Mouse (Mus musculus) CD8-positive naive resting alpha-beta T cell, adult 2 months (primary cell): ENCODE results near the gene Nsrp1.
A peak's percentile ranks its signal among the peaks of the same experiment; 100 is the strongest.

ENCODE experiments used
- DNase-seq, 2 experiments: peaks; one replicate each; pipeline ENCODE4 v3.0.0; 2022; ENCODE audit warnings: low read depth in 2 of 2, low spot score in 2 of 2

Gene Nsrp1

DNA sequence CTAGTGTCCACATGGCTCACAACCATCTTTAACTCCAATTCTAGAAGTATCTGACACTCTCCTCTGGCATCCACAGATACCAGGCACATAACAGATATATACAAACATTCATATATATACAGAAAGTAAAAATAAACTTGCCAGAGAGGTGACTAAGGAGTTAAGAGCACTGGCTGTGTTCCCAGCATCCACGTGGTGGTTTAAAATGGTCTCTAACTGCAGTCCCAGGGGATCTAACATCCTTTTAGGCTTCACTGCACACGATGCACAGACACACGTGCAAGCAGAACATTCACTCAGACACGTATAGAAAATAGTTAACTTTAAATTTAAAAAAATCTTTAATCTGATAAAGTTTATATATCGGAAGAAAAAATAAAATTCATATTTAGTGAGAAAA is 16.3 kb downstream of the Nsrp1 start:
- no peak for DNase-seq

DNA sequence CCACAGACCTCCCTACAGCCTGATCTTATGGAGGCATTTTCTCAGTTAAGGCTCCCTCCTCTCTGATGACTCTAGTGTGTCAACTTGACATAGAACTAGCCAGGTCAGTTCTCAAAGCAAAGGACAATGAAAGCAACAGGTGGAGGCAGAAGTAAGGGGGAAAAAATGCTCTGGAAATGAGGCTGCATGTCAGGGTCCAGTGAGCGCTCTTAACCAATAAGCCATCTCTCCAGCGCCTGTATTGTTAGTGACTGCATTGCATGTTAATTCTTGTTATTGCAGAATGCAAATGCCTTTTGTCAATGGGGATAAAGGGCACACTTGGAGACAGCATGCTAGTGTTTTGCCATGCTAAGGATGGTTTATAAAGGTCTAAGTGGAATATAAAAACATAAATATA is 35.4 kb downstream of the Nsrp1 start:
- no peak for DNase-seq

- no peak for DNase-seq
Observed at GRCm38 (mm10) chr11:77041891-77042290, 36.3 kb downstream of the Nsrp1 start.

- no peak for DNase-seq
Observed at GRCm38 (mm10) chr11:77031151-77031934, 46.9 kb downstream of the Nsrp1 start.

DNA sequence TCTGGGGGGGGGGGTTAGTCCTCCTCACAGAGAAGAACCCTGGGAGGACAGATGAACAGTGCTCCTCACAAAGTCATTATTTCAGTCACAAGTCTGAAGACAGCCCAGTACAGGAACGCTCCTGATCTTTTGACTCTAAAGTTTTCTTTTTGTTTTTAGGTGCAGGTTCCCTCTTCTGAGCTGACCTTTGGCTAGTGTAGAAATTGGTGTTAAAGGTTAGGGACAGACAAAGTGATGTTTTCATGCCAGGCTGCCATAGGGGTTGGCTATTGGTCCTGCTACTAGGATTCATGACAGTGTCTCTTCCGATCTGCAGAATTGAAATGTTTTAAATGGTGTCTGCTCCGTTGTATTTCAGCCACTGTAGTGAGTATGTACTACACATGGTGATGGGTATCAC is 50.1 kb downstream of the Nsrp1 start:
- DNase-seq = no peak

DNA sequence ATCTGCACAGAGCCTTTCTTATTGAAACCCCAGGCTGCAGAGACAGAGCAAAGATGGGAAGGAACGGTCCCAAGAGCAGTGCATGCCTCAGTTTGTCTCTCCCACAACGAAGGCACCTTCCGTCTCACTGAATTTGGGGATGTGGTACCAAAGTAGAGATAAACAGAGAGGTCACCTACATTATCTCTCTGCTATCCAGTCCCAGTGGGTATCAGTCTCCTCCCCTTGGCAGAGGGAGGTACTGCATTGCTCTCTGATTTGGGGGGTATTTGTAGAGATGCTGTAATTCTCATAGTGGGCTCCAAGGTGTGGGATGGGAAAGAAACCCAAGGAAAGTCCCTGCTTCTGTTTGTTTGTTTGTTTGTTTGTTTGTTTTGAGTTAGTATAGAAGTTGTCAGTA is 51.7 kb downstream of the Nsrp1 start:
- no peak for DNase-seq

DNA sequence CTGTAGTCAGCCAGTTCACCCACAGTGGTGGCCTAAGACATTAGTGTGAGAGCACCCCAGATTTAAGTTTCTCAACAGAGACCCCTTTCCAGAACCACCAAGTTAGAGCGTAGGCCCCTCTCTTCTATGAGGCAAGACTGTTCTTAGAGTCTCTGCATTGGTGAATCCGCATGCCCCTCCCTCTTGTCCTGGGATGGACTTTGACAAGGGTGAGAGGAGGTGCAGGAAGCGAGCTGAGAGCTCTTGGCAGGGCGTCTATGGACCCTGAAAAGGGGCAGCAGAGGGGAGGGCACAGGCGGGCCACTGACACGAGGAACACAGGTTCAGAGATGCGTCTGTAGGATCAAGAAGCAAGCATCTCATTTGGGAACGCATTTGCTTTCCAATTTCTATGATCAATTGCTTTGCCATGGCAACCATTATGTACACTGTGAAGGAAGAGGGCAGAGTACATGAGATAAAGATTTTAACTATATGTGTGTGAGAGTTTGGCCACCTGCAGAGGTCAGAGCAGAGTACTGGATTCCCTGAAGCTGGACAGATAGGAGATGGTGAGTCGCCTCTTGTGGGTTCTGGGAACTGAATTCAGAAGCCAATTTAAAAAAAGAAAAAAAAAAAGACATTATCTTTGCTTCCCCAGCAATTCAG is 56.4 kb downstream of the Nsrp1 start:
- no peak for DNase-seq

GRCm38 (mm10) chr11:77019539-77019938 is 58.7 kb downstream of the Nsrp1 start:
- DNase-seq = no peak

DNA sequence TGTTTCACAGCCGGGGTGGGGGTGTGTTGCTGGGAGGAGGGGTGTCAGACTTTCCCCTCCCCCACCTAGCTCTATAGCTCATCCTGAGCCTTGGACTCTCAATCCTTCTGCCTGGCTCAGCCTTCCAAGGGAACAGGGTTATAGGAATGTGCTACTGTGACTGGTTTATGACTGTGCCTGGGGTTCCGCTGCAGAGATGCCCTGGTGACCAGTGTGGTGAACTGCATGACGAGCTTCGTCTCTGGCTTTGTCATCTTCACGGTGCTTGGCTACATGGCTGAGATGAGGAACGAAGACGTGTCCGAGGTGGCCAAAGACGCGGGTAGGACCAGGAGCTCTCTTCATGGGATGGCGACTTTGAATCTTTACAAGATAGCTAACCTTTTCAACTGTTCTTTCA is 60.2 kb downstream of the Nsrp1 start:
- DNase-seq = no peak

DNA sequence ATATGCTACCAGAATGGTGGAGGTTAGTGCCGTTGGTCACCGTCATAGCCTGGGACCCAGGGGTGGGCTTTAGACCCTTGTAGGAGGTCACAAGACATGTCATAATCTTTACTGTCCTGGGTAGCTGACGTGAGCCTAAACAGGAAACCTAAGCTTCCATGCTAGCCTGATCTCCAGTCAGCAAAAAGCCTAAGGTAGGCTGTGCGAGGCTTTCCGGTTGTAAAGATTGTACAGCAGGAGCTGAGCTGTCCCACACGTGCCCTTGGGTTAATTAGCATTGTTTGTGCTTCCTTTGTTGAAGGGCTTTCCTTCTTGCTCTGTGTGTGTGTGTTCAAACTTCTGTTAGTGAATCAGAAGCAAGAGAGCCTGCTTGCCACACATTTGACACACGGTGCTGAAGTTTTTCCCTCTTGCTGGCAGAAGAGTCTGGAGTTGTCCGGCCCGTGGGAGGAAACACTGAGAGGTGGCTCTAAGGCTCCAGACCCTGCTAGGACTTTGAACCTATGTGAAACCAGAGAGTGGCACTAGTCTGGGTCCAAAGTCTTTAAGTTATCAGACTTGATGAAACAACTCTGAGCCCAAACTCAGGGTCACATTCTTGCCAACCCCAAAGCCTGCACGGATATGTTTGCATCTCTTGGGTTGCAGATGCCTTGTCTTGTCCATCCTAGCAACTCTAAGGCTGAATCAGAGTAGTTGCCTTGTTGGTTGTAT is 67.3 kb downstream of the Nsrp1 start:
- no peak for DNase-seq

DNA sequence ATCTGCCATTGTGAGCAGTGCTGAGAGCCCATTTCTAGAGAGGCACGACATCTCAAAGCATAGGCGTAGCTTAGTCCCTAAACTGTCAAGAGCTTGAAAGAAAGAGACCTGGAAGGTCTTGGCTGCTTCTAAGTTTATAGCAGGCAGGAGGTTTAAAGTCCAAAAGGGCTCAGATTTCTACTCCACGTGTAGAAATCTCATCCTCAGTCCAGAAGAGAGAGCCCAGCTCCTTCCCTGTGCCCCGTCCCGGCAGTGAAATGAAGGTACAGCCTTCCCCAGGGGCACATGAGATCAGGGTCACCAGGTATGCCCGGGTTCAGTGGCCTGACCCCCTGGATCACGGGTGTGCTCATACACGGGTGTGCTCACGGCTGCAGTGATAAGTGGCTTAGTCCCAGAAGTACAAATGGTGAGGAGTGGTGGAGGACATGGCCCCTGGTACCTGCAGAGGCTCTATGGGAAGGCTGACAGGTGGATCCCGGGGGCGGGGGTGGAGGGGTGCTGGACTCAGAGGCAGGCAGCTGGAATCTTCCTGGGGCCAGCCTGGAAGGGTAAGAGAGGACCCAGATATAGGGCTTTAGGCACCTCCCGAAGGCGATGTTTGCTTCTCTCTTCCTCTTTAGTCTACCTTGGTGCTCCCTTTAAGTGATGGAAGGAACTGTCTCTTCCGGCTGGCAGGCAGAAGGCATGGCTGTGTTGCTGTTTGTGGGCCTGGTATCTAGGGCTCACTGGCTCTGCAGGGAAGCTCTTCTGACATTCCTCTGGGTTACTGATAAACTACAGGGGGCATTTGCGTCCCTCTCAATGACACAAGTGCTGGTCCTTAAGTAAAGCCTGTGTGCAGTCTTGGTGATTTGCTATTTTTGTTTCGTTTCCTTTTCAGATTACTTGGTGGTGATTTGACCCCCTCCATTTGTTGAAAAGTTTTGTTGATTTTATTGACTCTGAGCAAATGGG is 68.9 kb downstream of the Nsrp1 start:
- DNase-seq = no peak

- no peak for DNase-seq
Observed at GRCm38 (mm10) chr11:77006616-77007015, 71.6 kb downstream of the Nsrp1 start.

GRCm38 (mm10) chr11:77005881-77006280 is 72.4 kb downstream of the Nsrp1 start:
- DNase-seq = no peak

DNA sequence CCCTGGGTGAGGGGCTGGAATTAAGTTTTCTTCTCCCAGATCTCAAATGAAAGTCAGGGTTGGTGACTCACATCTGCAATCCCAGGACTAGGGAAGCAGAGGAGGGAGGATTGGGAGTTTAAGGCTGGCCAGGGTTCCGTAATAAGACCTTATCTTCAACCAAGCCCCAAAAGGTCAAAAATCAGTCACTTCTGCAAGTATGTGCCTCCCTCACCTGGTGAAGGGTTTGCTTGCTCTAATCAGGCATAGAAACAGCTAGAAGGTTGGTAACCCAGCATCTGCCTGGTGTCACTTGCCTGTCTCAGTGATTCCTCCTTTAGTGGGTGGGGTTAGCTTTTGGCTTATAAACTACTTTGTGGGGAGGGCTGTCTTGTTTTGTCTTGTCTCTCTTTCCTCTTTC is 75.9 kb downstream of the Nsrp1 start:
- no peak for DNase-seq

DNA sequence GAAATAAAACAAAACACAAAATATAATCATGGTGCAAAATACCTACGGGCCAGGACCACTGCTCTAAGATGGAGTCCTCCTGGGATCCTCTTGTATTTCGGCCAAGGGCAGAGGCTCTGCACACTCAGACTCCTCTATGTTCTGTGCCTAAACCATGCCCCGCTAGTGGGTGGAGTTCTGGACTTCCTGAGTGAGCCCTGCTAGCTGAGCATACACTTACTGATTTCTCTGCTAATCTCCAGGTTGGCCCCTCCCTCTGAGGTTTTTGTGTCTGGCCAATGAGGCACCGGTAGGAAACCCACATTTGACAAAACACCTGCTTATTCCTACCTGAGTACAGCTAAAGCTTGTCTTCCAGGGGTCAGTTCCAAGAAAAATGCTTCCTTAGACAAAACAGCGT is 77.5 kb downstream of the Nsrp1 start:
- no peak for DNase-seq

DNA sequence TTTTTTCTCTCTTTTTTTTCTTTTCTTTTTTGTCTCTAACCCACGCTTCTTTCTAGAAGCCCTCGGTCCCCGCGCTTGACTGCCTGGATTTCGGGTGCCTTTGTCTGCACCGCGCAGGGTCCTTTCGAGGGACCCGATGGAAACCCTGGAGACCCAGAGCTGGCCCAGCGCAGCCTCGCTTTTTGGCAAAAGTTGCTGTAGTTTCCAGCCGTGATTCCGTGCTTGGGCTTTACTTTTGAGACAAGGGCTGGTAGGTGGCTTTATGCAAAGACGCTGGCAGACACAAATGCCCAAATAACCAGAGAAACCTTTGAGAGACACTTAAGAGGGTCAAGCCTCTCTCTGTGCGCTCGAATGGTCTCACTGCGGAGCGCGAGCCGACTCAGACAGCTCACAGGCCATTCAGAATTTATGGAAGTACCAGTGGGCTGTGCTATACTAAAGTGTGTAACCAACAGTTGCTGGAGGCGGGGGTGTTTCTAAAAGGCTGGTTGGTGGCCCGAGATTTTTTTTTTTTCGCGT is 79.5 kb downstream of the Nsrp1 start:
- DNase-seq = no peak

DNA sequence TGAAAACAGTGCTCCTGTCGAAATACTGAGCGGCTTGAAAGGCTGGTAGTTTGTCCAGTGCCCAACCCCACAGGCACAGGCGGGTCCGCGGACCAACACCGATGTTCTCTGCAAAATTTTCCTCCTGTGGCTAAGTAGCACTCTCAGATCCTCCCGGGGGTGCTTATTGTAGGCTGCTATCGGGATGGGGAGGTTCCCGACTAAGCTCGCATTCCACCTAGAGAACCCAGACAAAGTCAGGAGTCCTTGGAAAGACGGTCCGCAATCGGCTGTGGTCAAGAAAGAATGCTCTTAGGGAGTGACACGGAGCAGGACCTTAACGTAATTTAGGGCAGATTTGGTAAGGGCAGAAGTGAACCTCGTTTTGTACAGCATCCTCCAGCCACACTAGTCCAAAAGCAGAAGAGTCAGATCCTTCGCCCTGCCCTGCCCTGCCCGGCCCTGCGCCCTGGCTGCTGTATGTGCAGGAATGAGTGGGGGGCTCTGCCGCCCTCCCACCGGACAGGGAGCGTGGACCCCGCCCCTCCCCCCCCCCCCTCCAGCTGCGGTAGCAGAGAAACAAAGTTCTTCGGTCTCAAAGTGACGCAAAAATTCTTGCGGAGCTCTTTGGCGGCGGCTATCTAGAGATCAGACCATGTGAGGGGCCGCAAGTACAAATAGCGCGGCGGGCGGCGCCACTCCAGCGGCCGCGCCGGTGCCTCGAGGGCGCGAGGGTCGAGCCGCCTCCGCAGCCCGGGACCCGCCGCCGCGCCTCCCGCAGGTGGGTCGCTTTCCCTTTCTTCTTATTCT is 80.1 kb downstream of the Nsrp1 start, which contains the start of gene Slc6a4:
TSS of gene Slc6a4 (plus strand) at position 688 of the 789 bp plus-strand sequence.
- DNase-seq = no peak

- peak; percentile 27 to 33 for DNase-seq
Observed at GRCm38 (mm10) chr11:76997305-76997704, 80.9 kb downstream of the Nsrp1 start.

GRCm38 (mm10) chr11:76995966-76996672 is 82.1 kb downstream of the Nsrp1 start:
- no peak for DNase-seq
